25 mouse cellular contexts compared by ENCODE assay signal in genomic region chr4:94543041-94543440, GRCm38 (mm10). TPM values are rescaled to one million over a fixed set of nuclear protein-coding genes. Genes with fewer than 3 reads are reported as not detected.
DNase-seq lines count a peak whose midpoint lies in the region; ATAC-seq and TF ChIP-seq lines count a peak whose summit lies in the region.
"Had no signal": no experiment of that assay in that cellular context is flagged by ENCODE, and none has a peak within 500 bp of the region (broad histone marks: within the 10 kb centered on the region; RNA-seq: fewer than 3 reads in every experiment).

No protein-coding gene starts in this region.

- TF ChIP-seq CTCF in E14TG2a.4 (conservative IDR thresholded peaks at IDR 0.05; ENCODE audit: low read length): peak; percentile 61

- no peak overlapping the region for H3K27ac ChIP-seq in midbrain, embryonic 11.5 days (ENCODE audit: low read depth, low read length)
- H3K27ac ChIP-seq in midbrain, embryonic 13.5 days: no peak overlapping the region
- H3K27ac ChIP-seq: embryonic facial prominence, embryonic 15.5 days; forebrain, embryonic 10.5 days; heart, embryonic 10.5 days; heart, embryonic 15.5 days; hindbrain, embryonic 14.5 days; intestine, embryonic 15.5 days had no signal

- no peaks in the 10 kb centered on the region for H3K4me1 ChIP-seq in midbrain, embryonic 11.5 days (ENCODE audit: control insufficient read depth, insufficient read depth, low read length)
- H3K4me1 ChIP-seq in midbrain, embryonic 13.5 days (replicated peaks): no peaks in the 10 kb centered on the region
- H3K4me1 ChIP-seq in E14TG2a.4 (replicated peaks; ENCODE audit: low read depth, low read length): no peaks in the 10 kb centered on the region; the same call in 1 of the 2 replicates
- H3K4me1 ChIP-seq: embryonic facial prominence, embryonic 15.5 days; forebrain, embryonic 10.5 days; heart, embryonic 10.5 days; heart, embryonic 15.5 days; intestine, embryonic 15.5 days had no signal

- DNase-seq in midbrain, embryonic 11.5 days (ENCODE audit: low spot score, missing footprints): peak; percentile 67
- peak; percentile 29 for DNase-seq in A20 (ENCODE audit: low read depth, low spot score)
- DNase-seq in c-Kit-positive CD71-positive TER-119-negative erythroid progenitor cells, embryonic 14.5 days (ENCODE audit: low read depth): peak; percentile 16
- DNase-seq in urinary bladder, adult 2 months (ENCODE audit: low spot score): no peak
- no peak for DNase-seq in urinary bladder, postnatal 10 days (ENCODE audit: low spot score)
- DNase-seq: cerebellum, adult 11 months; cerebellum, adult 8-10 months; embryo, embryonic 11 days; gastrocnemius, postnatal 36 days; heart, adult 11 months; heart, postnatal 14 days had no signal

- WGBS in midbrain, embryonic 11.5 days: 91% methylated on average over 4 of the region's 4 CpGs
- WGBS in midbrain, embryonic 13.5 days: 96% methylated on average over 4 of the region's 4 CpGs

- ATAC-seq in midbrain, embryonic 11.5 days (ENCODE audit: low FRiP score): no peak
- ATAC-seq in midbrain, embryonic 13.5 days: no peak
- ATAC-seq: activated CD4-positive, CD25-positive, alpha-beta regulatory T cell, adult 4 months; forebrain, embryonic 14.5 days; intestine, embryonic 15.5 days had no signal

- peaks cover 3% of the 10 kb centered on the region; the same call in 1 of the 2 replicates for H3K36me3 ChIP-seq in midbrain, embryonic 11.5 days (ENCODE audit: control insufficient read depth, insufficient read depth, low read length)
- H3K36me3 ChIP-seq in midbrain, embryonic 13.5 days: peaks cover 48% of the 10 kb centered on the region
- H3K36me3 ChIP-seq in E14TG2a.4 (ENCODE audit: insufficient read depth, low read length): peaks cover 51% of the 10 kb centered on the region
- H3K36me3 ChIP-seq: intestine, embryonic 15.5 days had no signal

- H3K9ac ChIP-seq in midbrain, embryonic 11.5 days (ENCODE audit: low read length): no peak overlapping the region
- no peak overlapping the region for H3K9ac ChIP-seq in midbrain, embryonic 13.5 days (replicated peaks)
- H3K9ac ChIP-seq: embryonic facial prominence, embryonic 15.5 days; heart, embryonic 15.5 days; hindbrain, embryonic 14.5 days; intestine, embryonic 15.5 days had no signal

- no peaks in the 10 kb centered on the region for H3K9me3 ChIP-seq in midbrain, embryonic 11.5 days (ENCODE audit: control insufficient read depth, low read length)
- no peaks in the 10 kb centered on the region for H3K9me3 ChIP-seq in midbrain, embryonic 13.5 days
- H3K9me3 ChIP-seq in E14TG2a.4 (ENCODE audit: low read length): no peaks in the 10 kb centered on the region
- H3K9me3 ChIP-seq: embryonic facial prominence, embryonic 15.5 days; forebrain, embryonic 10.5 days; G1E; heart, embryonic 10.5 days; heart, embryonic 15.5 days; intestine, embryonic 15.5 days had no signal

- no peaks in the 10 kb centered on the region for H3K27me3 ChIP-seq in midbrain, embryonic 11.5 days (ENCODE audit: control insufficient read depth, insufficient read depth, low read length)
- no peaks in the 10 kb centered on the region for H3K27me3 ChIP-seq in midbrain, embryonic 13.5 days
- H3K27me3 ChIP-seq in E14TG2a.4 (ENCODE audit: insufficient read depth, low read length): no peaks in the 10 kb centered on the region
- H3K27me3 ChIP-seq: embryonic facial prominence, embryonic 15.5 days; heart, embryonic 15.5 days; intestine, embryonic 15.5 days had no signal

- H3K4me2 ChIP-seq in midbrain, embryonic 11.5 days: no peak overlapping the region
- H3K4me2 ChIP-seq in midbrain, embryonic 13.5 days (replicated peaks): no peak overlapping the region
- H3K4me2 ChIP-seq: embryonic facial prominence, embryonic 15.5 days; heart, embryonic 15.5 days; hindbrain, embryonic 14.5 days; intestine, embryonic 15.5 days had no signal

- H3K4me3 ChIP-seq in midbrain, embryonic 11.5 days (ENCODE audit: low read depth, low read length): no peak overlapping the region
- H3K4me3 ChIP-seq in midbrain, embryonic 13.5 days (replicated peaks): no peak overlapping the region
- H3K4me3 ChIP-seq in E14TG2a.4 (replicated peaks; ENCODE audit: low read length): no peak overlapping the region
- H3K4me3 ChIP-seq: embryonic facial prominence, embryonic 15.5 days; erythroblast, embryonic 14.5 days; forebrain, embryonic 10.5 days; heart, embryonic 10.5 days; heart, embryonic 15.5 days; intestine, embryonic 15.5 days had no signal

RNA-seq across cellular contexts. Expression of gene Gm10306, which starts 13.3 kb away (rescaled TPM):
- not detected in 2 replicates for polyA plus RNA-seq in midbrain, embryonic 11.5 days (2014; fragmentation: Nextera tagmentation; extraction: Ambion mirVana)
- 0.61 TPM in 1 of 2 replicates, not detected in the other for polyA plus RNA-seq in midbrain, embryonic 13.5 days (2015; fragmentation: Nextera tagmentation; extraction: Ambion mirVana)
- 0.15 TPM in 1 of 2 replicates, not detected in the other for polyA plus RNA-seq in urinary bladder, adult 2 months (2012; rRNA removed)
- polyA plus RNA-seq: activated CD4-positive, CD25-positive, alpha-beta regulatory T cell, adult 4 months; C2C12; embryonic facial prominence, embryonic 11.5 days; embryonic facial prominence, embryonic 15.5 days; erythroblast, embryonic 14.5 days; forebrain, embryonic 10.5 days; G1E; heart, embryonic 10.5 days; heart, embryonic 15.5 days; hindbrain, embryonic 14.5 days had no signal

RNA-seq across cellular contexts. Expression of gene Caap1, which starts 13.6 kb away (rescaled TPM):
- polyA plus RNA-seq in midbrain, embryonic 11.5 days (2014; fragmentation: Nextera tagmentation; extraction: Ambion mirVana): 31.8 and 32.0 TPM in 2 replicates
- 23.4 and 26.5 TPM in 2 replicates for polyA plus RNA-seq in midbrain, embryonic 13.5 days (2015; fragmentation: Nextera tagmentation; extraction: Ambion mirVana)
- polyA plus RNA-seq in urinary bladder, adult 2 months (2012; rRNA removed): 14.1 and 15.2 TPM in 2 replicates

Comparison
In these comparisons a context has a peak if more than half of its experiments do, and no peak if none do; other contexts are left out.
1. DNase-seq: peak in midbrain, embryonic 11.5 days (single experiment), A20 (single experiment) and c-Kit-positive CD71-positive TER-119-negative erythroid progenitor cells, embryonic 14.5 days (single experiment); none in urinary bladder, adult 2 months (single experiment) and urinary bladder, postnatal 10 days (single experiment).